Mouse (Mus musculus): Measurements from ENCODE around the gene Pxmp4.

Gene Pxmp4

GRCm38 (mm10) chr2:154603638-154604153 is at the start of gene Pxmp4:
Gene Pxmp4, minus strand, starts transcription at chr2:154603708.
- DNase-seq (ENCODE audit: low read depth): peak; percentile 98

- DNase-seq (ENCODE audit: low read depth): no peak
These were observed 47.9 kb upstream of the Pxmp4 start, which contains the start of gene Chmp4b for GRCm38 (mm10) chr2:154651363-154651762. Gene Chmp4b, plus strand, starts transcription at chr2:154651705.

GRCm38 (mm10) chr2:154650404-154650803 is 46.9 kb upstream of the Pxmp4 start:
- DNase-seq (ENCODE audit: low read depth): no peak

- no peak for DNase-seq (ENCODE audit: low read depth)
These were observed 44.6 kb upstream of the Pxmp4 start for GRCm38 (mm10) chr2:154648086-154648485.

- DNase-seq (ENCODE audit: low read depth): no peak
These were observed 43.1 kb upstream of the Pxmp4 start for GRCm38 (mm10) chr2:154646634-154647033.

GRCm38 (mm10) chr2:154642712-154643385 is 39.3 kb upstream of the Pxmp4 start:
- no peak for DNase-seq (ENCODE audit: low read depth)

GRCm38 (mm10) chr2:154642005-154642459 is 38.5 kb upstream of the Pxmp4 start:
- no peak for DNase-seq (ENCODE audit: low read depth)

GRCm38 (mm10) chr2:154641176-154641575 is 37.7 kb upstream of the Pxmp4 start:
- no peak for DNase-seq (ENCODE audit: low read depth)

GRCm38 (mm10) chr2:154639115-154639514 is 35.6 kb upstream of the Pxmp4 start:
- DNase-seq (ENCODE audit: low read depth): no peak

GRCm38 (mm10) chr2:154638521-154638920 is 35.0 kb upstream of the Pxmp4 start:
- DNase-seq (ENCODE audit: low read depth): no peak

GRCm38 (mm10) chr2:154635826-154636225 is 32.3 kb upstream of the Pxmp4 start:
- DNase-seq (ENCODE audit: low read depth): no peak

GRCm38 (mm10) chr2:154633876-154634644 is 30.6 kb upstream of the Pxmp4 start:
- DNase-seq (ENCODE audit: low read depth): no peak

- no peak for DNase-seq (ENCODE audit: low read depth)
These were observed 29.7 kb upstream of the Pxmp4 start for GRCm38 (mm10) chr2:154633039-154633742.

GRCm38 (mm10) chr2:154632203-154632780 is 28.8 kb upstream of the Pxmp4 start:
- no peak for DNase-seq (ENCODE audit: low read depth)

- no peak for DNase-seq (ENCODE audit: low read depth)
These were observed 27.0 kb upstream of the Pxmp4 start for GRCm38 (mm10) chr2:154630531-154630930.

- DNase-seq (ENCODE audit: low read depth): no peak
These were observed 20.6 kb upstream of the Pxmp4 start for GRCm38 (mm10) chr2:154624137-154624536.

- DNase-seq (ENCODE audit: low read depth): no peak
These were observed 18.2 kb upstream of the Pxmp4 start for GRCm38 (mm10) chr2:154621684-154622083.

GRCm38 (mm10) chr2:154617061-154617460 is 13.6 kb upstream of the Pxmp4 start:
- no peak for DNase-seq (ENCODE audit: low read depth)

GRCm38 (mm10) chr2:154615674-154616073 is 12.2 kb upstream of the Pxmp4 start:
- DNase-seq (ENCODE audit: low read depth): no peak

- no peak for DNase-seq (ENCODE audit: low read depth)
These were observed 11.5 kb upstream of the Pxmp4 start for GRCm38 (mm10) chr2:154614841-154615576.

Measured in c-Kit-positive CD71-negative TER-119-negative erythroid progenitor cells, embryonic 14.5 days (primary cell).